Mouse (Mus musculus) limb, embryonic 11.5 days (tissue): ENCODE results near the gene Dock11. TPM values are rescaled to one million over a fixed set of nuclear protein-coding genes. Genes with fewer than 3 reads are reported as not detected.

Experiments
- ATAC-seq: fragments of 200-750 bp; cut with Nextera tagmentation; 2 replicates; pipeline ENCODE4 v1.8.0; 2017; ENCODE audit warnings: low read depth; ENCODE audit not compliant: insufficient number of reproducible peaks, low FRiP score, low TSS enrichment
- DNase-seq: peaks from one replicate; pipeline ENCODE4 v3.0.0-alpha.2; 2015; ENCODE audit warnings: low spot score
- H3K27ac ChIP-seq: fragments of 300-500 bp; sonication (generic); replicated peaks from 2 replicates; pipeline ENCODE4 v1.5.1; 2014; ENCODE audit warnings: low read depth, mild to moderate bottlenecking, low read length
- H3K27me3 ChIP-seq: fragments of 300-500 bp; sonication (generic); 2 replicates; pipeline ENCODE4 v1.6.1; 2014; ENCODE audit warnings: mild to moderate bottlenecking, low read length, mixed read lengths; ENCODE audit not compliant: control insufficient read depth, insufficient read depth
- H3K36me3 ChIP-seq: fragments of 300-500 bp; sonication (generic); 2 replicates; pipeline ENCODE4 v1.6.1; 2014; ENCODE audit warnings: mild to moderate bottlenecking, low read length, moderate library complexity, mixed read lengths; ENCODE audit not compliant: control insufficient read depth, insufficient read depth
- H3K4me1 ChIP-seq: fragments of 300-500 bp; sonication (generic); 2 replicates; pipeline ENCODE4 v1.6.1; 2014; ENCODE audit warnings: low read length, mixed read lengths; ENCODE audit not compliant: control insufficient read depth, insufficient read depth
- H3K4me2 ChIP-seq: fragments of 300-500 bp; sonication (generic); 2 replicates; pipeline ENCODE4 v1.6.1; 2014; ENCODE audit warnings: low read depth, mild to moderate bottlenecking, moderate library complexity; ENCODE audit not compliant: severe bottlenecking
- H3K4me3 ChIP-seq: fragments of 300-500 bp; sonication (generic); 2 replicates; pipeline ENCODE4 v1.5.1; 2014; ENCODE audit warnings: low read depth, low read length
- H3K9ac ChIP-seq: fragments of 300-500 bp; sonication (generic); 2 replicates; pipeline ENCODE4 v1.6.1; 2014; ENCODE audit warnings: mild to moderate bottlenecking, low read length
- H3K9me3 ChIP-seq: fragments of 300-500 bp; sonication (generic); 2 replicates; pipeline ENCODE4 v1.6.1; 2016; ENCODE audit warnings: low read length; ENCODE audit not compliant: control insufficient read depth
- WGBS: fragments of 180-500 bp; shearing (Covaris S2); extraction: QIAGEN DNeasy Blood & Tissue Kit; methylation state at CpG from one replicate; pipeline ENCODE4 v1.1.7; 2014; 5-methylcytosine and 5-hydroxymethylcytosine counted together
- polyA plus RNA-seq: library from polyadenylated mRNA; unstranded; fragments of >200 nt; fragmentation: Nextera tagmentation; extraction: Ambion mirVana; gene quantifications from 2 replicates; pipeline ENCODE4 v1.2.1, GENCODE M21; 2014

The Dock11 gene
- polyA plus RNA-seq = 18.6 and 18.9 TPM in 2 replicates

DNA sequence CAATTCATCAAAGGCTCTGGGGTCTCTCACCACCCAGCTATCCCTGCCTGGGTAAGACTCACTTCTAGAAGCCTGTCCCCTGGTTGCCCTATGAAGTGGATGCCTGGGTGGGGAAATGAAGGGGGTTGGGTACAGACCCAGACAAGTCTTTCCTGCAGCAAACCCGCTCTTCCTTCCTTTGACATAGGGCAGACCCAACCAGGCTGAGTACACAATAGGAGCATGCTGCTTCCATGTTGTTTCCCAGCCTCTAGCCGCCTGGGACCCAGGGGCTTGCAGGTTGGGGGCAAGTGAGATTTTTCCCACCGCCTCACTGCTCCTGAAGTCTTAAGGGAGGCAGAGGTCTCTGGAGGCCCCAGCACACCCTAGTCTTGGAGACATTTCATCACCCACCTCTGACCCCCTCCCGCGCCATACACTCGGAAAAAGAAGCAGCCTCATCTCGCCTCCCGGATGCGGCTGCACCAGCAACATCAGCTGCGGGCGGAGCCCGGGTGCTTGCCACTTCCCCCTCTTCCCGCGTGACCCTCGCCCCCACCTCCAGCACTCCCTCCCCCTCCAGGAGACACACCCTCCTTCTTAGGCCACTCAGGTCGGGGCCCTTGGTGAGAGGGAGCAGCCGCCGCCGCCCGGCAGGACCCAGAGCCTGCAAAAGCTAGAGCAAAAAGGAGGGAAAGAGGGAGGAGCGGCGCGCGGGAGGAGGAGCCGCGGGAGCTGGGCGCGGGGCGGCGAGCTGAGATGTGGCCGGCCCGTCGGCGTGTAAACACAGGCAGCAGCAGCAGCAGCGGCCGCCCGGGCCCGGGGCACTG, at the start of gene Dock11:
Gene Dock11, plus strand, starts transcription at position 746 of the 809 bp plus-strand sequence.
- Histone ChIP-seq H3K36me3 (no peaks in the 10 kb centered on the region), H3K27ac (no peak within 1 kb of the TSS), H3K9me3 (no peaks in the 10 kb centered on the region), H3K27me3 (no peaks in the 10 kb centered on the region), H3K4me1 (no peaks in the 10 kb centered on the region), H3K4me2 (peak within 1 kb of the TSS; percentile 54), H3K4me3 (peak within 1 kb of the TSS; percentile 51), H3K9ac (peak within 1 kb of the TSS; percentile 59)
- ATAC-seq (peak; percentile 89), DNase-seq (peak; percentile 76)
- 10% methylated on average over 27 of the region's 38 CpGs for WGBS

DNA sequence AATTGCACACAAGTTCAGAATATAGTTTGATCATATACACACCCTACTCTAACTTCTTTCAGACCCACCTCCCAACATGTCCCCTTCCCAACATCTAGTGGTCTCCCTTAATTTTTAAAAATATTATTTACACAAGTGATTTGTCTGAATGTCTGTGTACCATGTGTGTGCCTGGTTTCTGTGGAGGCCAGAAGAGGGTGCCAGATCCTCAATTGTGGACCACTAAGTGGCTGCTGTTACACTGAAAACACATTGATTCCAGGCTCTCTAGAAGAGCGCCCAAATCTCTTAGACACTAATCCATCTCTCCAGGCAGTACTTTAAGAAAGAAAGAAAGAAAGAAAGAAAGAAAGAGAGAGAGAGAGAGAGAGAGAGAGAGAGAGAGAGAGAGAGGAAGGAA, 8.9 kb upstream of the Dock11 start:
- Histone ChIP-seq H3K4me2 (no peak overlapping the region), H3K9ac (no peak overlapping the region), H3K4me1 (no peaks in the 10 kb centered on the region), H3K9me3 (no peaks in the 10 kb centered on the region), H3K4me3 (no peak overlapping the region), H3K27me3 (no peaks in the 10 kb centered on the region), H3K36me3 (no peaks in the 10 kb centered on the region), H3K27ac (no peak overlapping the region)
- 69% methylated on average over 1 of the region's 1 CpGs for WGBS
- DNase-seq = no peak
- no peak for ATAC-seq

DNA sequence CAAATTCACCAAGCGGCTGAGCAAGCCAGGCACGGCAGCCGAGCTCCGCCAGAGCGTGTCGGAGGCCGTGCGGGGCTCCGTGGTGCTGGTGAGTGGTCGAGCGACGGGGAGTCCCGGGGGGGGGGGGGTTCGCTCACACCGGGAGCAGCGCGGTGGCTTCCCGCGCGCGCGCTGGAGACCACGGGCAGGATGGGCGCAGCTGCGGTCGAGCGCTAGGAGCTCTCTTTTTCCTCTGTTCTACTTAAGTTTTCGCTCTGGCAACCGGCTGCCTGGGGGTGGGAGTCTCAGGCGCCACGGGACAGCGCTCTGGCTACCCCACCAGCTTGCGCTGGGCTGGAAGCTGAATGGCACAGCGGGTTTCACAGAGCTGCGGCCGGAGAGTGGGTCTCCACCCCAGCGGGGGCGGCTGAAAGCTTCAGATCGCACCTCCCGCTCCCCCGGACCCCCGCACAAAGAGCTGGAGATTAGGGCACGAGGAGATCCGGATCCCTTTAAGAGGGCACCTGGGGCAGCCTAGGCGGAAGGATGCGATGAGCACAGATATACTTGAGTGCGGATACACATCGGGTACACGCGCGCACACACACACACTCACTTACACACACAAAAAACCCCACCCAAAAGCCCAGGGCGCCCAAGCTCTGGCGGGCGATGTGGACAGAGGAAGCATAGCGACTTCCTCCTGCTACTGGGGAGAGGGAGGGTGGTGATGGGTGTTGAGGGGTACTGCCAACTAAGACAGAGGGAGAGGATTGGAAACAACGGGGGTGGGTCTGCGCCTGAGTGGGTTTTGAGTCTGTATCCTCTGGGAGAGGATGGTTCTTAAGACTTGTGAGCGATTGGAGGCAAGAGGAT, 540 bp downstream of the Dock11 start:
- 10% methylated on average over 30 of the region's 58 CpGs for WGBS
- H3K36me3 ChIP-seq = no peaks in the 10 kb centered on the region
- peak overlapping the region; percentile 54 for H3K4me2 ChIP-seq
- no peaks in the 10 kb centered on the region for H3K4me1 ChIP-seq
- H3K27me3 ChIP-seq = no peaks in the 10 kb centered on the region
- ATAC-seq = peak; percentile 55; the same call in 1 of the 2 replicates
- peak overlapping the region; percentile 51 for H3K4me3 ChIP-seq
- DNase-seq = peak; percentile 38
- peak overlapping the region; percentile 59 for H3K9ac ChIP-seq
- no peak overlapping the region for H3K27ac ChIP-seq
- no peaks in the 10 kb centered on the region for H3K9me3 ChIP-seq

DNA sequence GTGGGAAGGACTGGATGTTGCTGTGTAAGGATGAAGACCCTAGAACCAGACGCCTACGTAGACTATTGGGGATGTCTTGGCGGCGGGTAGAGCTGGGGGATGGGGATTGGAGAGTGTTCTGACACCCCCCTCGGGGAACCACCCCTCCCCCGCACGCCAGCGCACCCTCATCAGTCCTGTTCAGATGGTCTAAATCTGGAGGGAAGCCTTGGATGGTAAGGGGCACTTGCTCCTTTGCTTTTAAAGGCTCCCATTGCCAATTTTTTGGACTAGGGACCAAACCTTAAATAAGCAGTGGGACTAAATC, 1.1 kb downstream of the Dock11 start:
- ATAC-seq = no peak
- no peak for DNase-seq

DNA sequence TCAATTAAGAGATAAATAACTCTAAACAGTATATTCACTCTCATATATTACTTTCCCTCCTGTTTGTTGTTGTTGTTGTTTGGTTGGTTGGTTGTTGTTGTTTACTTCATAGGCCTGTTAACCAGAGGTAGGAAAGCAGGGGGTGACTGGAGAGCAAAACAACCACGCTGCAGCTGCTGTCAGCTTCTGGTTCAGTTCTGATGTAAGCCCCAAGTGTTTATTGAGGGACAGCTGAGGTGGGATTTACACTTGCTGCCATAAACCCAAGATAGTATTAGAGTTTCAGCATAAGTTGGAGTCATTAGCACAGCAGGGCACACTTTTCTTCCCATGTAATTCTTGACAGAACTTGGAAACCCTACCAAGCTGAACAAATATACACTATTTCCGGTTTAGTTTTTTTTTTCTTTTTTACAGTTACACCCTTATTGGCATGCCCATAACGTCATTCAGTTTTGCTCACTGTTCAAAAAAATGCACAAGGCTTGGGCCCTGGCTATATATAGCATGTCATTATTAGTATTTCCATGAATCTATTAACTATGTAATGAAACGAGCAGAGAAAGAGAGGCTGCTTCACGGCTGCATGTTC, 3.0 kb downstream of the Dock11 start:
- Histone ChIP-seq H3K27ac (no peak overlapping the region), H3K4me2 (no peak overlapping the region), H3K9ac (no peak overlapping the region), H3K36me3 (no peaks in the 10 kb centered on the region), H3K9me3 (no peaks in the 10 kb centered on the region), H3K4me3 (no peak overlapping the region), H3K27me3 (no peaks in the 10 kb centered on the region), H3K4me1 (no peaks in the 10 kb centered on the region)
- DNase-seq (no peak), ATAC-seq (no peak)
- WGBS = 64% methylated on average over 5 of the region's 5 CpGs

More for the DNA sequence above, 1.1 kb downstream of the Dock11 start:
- Histone ChIP-seq H3K36me3 (no peaks in the 10 kb centered on the region), H3K27ac (no peak overlapping the region), H3K4me1 (no peaks in the 10 kb centered on the region), H3K9ac (no peak overlapping the region), H3K4me3 (peak overlapping the region; percentile 51), H3K4me2 (peak overlapping the region; percentile 54), H3K27me3 (no peaks in the 10 kb centered on the region), H3K9me3 (no peaks in the 10 kb centered on the region)
- WGBS = 15% methylated on average over 8 of the region's 8 CpGs

DNA sequence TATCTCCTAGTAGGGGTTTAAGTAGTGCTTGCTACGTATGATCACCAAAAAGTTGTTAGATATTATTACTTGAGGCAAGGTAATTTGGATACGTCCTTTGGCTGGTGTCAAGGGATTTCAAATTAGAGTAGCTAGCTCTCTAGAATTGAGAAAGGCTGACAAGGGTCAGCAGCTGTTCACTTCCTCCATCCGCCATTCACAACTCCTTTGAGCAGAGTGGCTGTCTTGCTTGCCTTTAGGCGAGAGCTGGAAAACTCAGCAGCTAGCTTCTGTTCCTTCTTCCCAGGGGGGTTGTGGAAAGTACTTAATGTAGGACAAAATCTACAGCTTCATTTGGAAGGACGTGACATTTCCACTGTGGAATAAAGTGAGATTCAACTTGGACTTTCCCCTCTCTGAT, 3.7 kb downstream of the Dock11 start:
- no peak overlapping the region for H3K9ac ChIP-seq
- no peak overlapping the region for H3K4me3 ChIP-seq
- DNase-seq (no peak), ATAC-seq (no peak)
- no peaks in the 10 kb centered on the region for H3K27me3 ChIP-seq
- H3K9me3 ChIP-seq = no peaks in the 10 kb centered on the region
- WGBS = 60% methylated on average over 5 of the region's 5 CpGs
- no peak overlapping the region for H3K27ac ChIP-seq
- no peak overlapping the region for H3K4me2 ChIP-seq
- no peaks in the 10 kb centered on the region for H3K36me3 ChIP-seq
- no peaks in the 10 kb centered on the region for H3K4me1 ChIP-seq

DNA sequence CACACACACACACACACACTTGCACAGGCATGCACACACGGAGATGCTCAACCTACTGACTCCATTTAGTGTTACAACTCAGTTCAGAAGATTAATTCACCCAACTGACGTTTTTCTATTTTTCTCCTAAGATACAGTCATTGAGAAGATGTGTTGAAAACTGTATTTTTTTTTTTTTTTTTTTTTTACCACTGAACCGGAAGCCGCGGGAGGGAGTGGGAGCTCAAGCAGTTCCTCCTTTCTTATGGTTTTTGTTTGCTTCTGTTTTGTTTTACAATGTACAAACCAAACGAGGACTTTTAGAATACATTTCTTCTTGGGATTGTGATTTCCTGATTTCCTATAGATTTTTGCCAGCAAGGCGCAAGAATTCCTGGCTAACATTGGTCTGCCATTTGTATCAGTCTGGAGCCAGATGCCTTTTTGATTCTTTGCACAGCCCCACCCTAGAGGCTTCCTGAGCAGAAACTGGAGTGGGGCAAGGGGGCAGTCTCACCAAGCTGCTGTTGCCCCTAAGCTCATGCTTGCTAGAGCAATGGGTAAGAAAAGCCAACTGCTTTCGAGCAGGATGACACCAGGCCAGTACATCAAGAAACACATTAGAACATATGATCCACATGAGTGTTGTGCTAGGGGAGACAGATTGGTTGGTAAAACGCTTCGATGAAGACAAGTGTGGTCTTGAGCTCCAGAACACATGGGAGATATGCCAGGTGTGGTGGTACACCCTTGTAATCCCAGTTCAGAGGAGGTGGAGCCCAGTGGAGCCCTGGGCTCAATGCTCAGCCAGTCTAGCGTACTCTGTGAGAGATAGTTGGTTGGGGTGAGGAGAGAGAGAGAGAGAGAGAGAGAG, 9.2 kb downstream of the Dock11 start:
- 76% methylated on average over 11 of the region's 11 CpGs for WGBS
- Histone ChIP-seq H3K27ac (no peak overlapping the region), H3K4me1 (no peaks in the 10 kb centered on the region), H3K36me3 (no peaks in the 10 kb centered on the region), H3K4me3 (no peak overlapping the region), H3K9me3 (no peaks in the 10 kb centered on the region), H3K4me2 (no peak overlapping the region), H3K27me3 (no peaks in the 10 kb centered on the region), H3K9ac (no peak overlapping the region)
- ATAC-seq (no peak), DNase-seq (no peak)

DNA sequence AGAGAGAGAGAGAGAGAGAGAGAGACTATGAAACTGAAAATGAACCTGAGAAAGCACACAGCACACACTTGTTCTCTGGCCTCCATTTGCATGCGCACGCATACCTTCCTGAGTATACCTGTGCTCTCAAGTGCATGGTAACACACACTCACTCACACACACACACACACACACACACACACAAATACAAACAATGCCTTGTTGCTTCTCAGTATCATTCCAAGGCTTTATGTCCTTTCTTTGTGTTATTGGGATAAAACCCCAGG, 9.8 kb downstream of the Dock11 start:
- Histone ChIP-seq H3K4me3 (no peak overlapping the region), H3K9ac (no peak overlapping the region), H3K27ac (no peak overlapping the region), H3K4me1 (no peaks in the 10 kb centered on the region), H3K27me3 (no peaks in the 10 kb centered on the region), H3K36me3 (no peaks in the 10 kb centered on the region), H3K9me3 (no peaks in the 10 kb centered on the region), H3K4me2 (no peak overlapping the region)
- WGBS = 95% methylated on average over 2 of the region's 2 CpGs
- ATAC-seq (no peak), DNase-seq (no peak)
